Mouse (Mus musculus): ENCODE data around the gene Mfsd11.

DNA sequence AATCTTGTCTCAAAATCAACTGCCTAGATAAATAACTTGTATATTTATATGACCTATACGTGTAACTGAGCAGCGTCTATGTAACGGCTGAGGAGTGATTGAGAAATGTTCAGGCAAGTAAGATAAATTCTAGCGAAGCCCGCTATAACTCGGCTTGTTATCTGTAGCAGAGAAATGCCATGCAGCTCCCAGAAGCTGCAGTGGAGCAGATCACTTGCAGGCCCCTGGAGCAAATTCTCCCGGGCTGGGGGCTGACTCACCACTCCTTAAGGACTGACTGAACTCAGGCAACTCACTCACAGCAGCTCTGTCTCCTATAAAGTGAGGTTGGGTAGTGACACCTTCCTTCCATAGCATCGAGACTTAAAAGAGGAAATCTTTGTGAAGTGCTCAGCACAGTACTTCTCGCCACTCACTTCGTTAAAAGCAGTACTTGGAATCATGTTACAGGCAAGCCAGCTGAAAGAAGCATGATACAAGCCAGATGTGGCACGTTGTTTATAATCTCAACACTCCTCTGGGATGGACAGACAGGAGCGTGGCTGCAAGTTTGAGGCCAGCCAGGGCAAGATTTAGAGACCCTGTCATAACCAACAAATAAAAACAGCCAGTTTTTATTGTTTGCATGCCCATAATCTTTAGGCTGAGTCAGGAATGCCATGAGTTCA is 5.1 kb downstream of the Mfsd11 start:
- no peak for TF ChIP-seq CTCF (IDR thresholded peaks at IDR 0.05; ENCODE audit: control insufficient read depth, insufficient read depth, insufficient replicate concordance, low read depth, low read length)
- TF ChIP-seq POLR2A (IDR thresholded peaks at IDR 0.05; ENCODE audit: control insufficient read depth, low read depth, low read length), result no peak

Data from testis, adult 2 months (tissue).